Mouse (Mus musculus): ENCODE results near the gene Celf5. TPM values are rescaled to one million over a fixed set of nuclear protein-coding genes. Genes with fewer than 3 reads are reported as not detected.
A peak's percentile ranks its signal among the peaks of the same experiment; 100 is the strongest.

Celf5 gene
- polyA plus RNA-seq, 1 experiment from 2014 or later: 0.77 TPM

- Histone ChIP-seq H3K4me2 (ENCODE audit: low read depth, severe bottlenecking) (no peak overlapping the region), H3K27me3 (ENCODE audit: control insufficient read depth, insufficient read depth, low read length) (0 out of 2 replicates have a peak, but pooled peaks cover 2% of the 10 kb centered on the region), H3K9ac (ENCODE audit: low read length) (no peak overlapping the region), H3K4me1 (ENCODE audit: control insufficient read depth, insufficient read depth, low read length) (no peaks in the 10 kb centered on the region), H3K27ac (replicated peaks; ENCODE audit: low read depth, low read length) (no peak overlapping the region), H3K4me3 (ENCODE audit: low read depth, low read length) (no peak overlapping the region), H3K36me3 (ENCODE audit: control insufficient read depth, insufficient read depth, low read length) (no peaks in the 10 kb centered on the region), H3K9me3 (ENCODE audit: control insufficient read depth, low read length) (no peaks in the 10 kb centered on the region)
- 14% methylated on average over 4 of the region's 4 CpGs for WGBS
- peak; percentile 84 for DNase-seq (ENCODE audit: low spot score)
- no peak for ATAC-seq (ENCODE audit: insufficient number of reproducible peaks, low FRiP score, low TSS enrichment, low read depth)
These were observed 36.0 kb upstream of the Celf5 start for GRCm38 (mm10) chr10:81518546-81518945.

GRCm38 (mm10) chr10:81517227-81517626, 34.7 kb upstream of the Celf5 start:
- no peaks in the 10 kb centered on the region for H3K27me3 ChIP-seq (ENCODE audit: control insufficient read depth, insufficient read depth, low read length)
- no peaks in the 10 kb centered on the region for H3K9me3 ChIP-seq (ENCODE audit: control insufficient read depth, low read length)
- H3K4me1 ChIP-seq (ENCODE audit: control insufficient read depth, insufficient read depth, low read length): no peaks in the 10 kb centered on the region
- no peak overlapping the region for H3K4me2 ChIP-seq (ENCODE audit: low read depth, severe bottlenecking)
- H3K27ac ChIP-seq (replicated peaks; ENCODE audit: low read depth, low read length): no peak overlapping the region
- no peak overlapping the region for H3K4me3 ChIP-seq (ENCODE audit: low read depth, low read length)
- H3K9ac ChIP-seq (ENCODE audit: low read length): no peak overlapping the region
- no peak for DNase-seq (ENCODE audit: low spot score)
- 65% methylated on average over 8 of the region's 8 CpGs for WGBS
- no peaks in the 10 kb centered on the region for H3K36me3 ChIP-seq (ENCODE audit: control insufficient read depth, insufficient read depth, low read length)
- ATAC-seq (ENCODE audit: insufficient number of reproducible peaks, low FRiP score, low TSS enrichment, low read depth): no peak

- no peak overlapping the region for H3K4me2 ChIP-seq (ENCODE audit: low read depth, severe bottlenecking)
- no peak overlapping the region for H3K27ac ChIP-seq (replicated peaks; ENCODE audit: low read depth, low read length)
- no peak overlapping the region for H3K9ac ChIP-seq (ENCODE audit: low read length)
- no peaks in the 10 kb centered on the region for H3K36me3 ChIP-seq (ENCODE audit: control insufficient read depth, insufficient read depth, low read length)
- ATAC-seq (ENCODE audit: insufficient number of reproducible peaks, low FRiP score, low TSS enrichment, low read depth) (no peak), DNase-seq (ENCODE audit: low spot score) (no peak)
- 86% methylated on average over 5 of the region's 5 CpGs for WGBS
- no peaks in the 10 kb centered on the region for H3K4me1 ChIP-seq (ENCODE audit: control insufficient read depth, insufficient read depth, low read length)
- H3K27me3 ChIP-seq (ENCODE audit: control insufficient read depth, insufficient read depth, low read length): no peaks in the 10 kb centered on the region
- no peaks in the 10 kb centered on the region for H3K9me3 ChIP-seq (ENCODE audit: control insufficient read depth, low read length)
- no peak overlapping the region for H3K4me3 ChIP-seq (ENCODE audit: low read depth, low read length)
These were observed 31.3 kb upstream of the Celf5 start for GRCm38 (mm10) chr10:81513798-81514197.

GRCm38 (mm10) chr10:81510246-81510810, 27.8 kb upstream of the Celf5 start:
- no peaks in the 10 kb centered on the region for H3K36me3 ChIP-seq (ENCODE audit: control insufficient read depth, insufficient read depth, low read length)
- 83% methylated on average over 14 of the region's 14 CpGs for WGBS

GRCm38 (mm10) chr10:81507691-81508489, 25.4 kb upstream of the Celf5 start:
- ATAC-seq (ENCODE audit: insufficient number of reproducible peaks, low FRiP score, low TSS enrichment, low read depth) (no peak), DNase-seq (ENCODE audit: low spot score) (no peak)
- Histone ChIP-seq H3K9me3 (ENCODE audit: control insufficient read depth, low read length) (no peaks in the 10 kb centered on the region), H3K36me3 (ENCODE audit: control insufficient read depth, insufficient read depth, low read length) (no peaks in the 10 kb centered on the region), H3K4me1 (ENCODE audit: control insufficient read depth, insufficient read depth, low read length) (no peaks in the 10 kb centered on the region), H3K27me3 (ENCODE audit: control insufficient read depth, insufficient read depth, low read length) (no peaks in the 10 kb centered on the region), H3K4me2 (ENCODE audit: low read depth, severe bottlenecking) (no peak overlapping the region), H3K9ac (ENCODE audit: low read length) (no peak overlapping the region), H3K4me3 (ENCODE audit: low read depth, low read length) (no peak overlapping the region), H3K27ac (replicated peaks; ENCODE audit: low read depth, low read length) (no peak overlapping the region)
- WGBS: 69% methylated on average over 13 of the region's 13 CpGs

More at GRCm38 (mm10) chr10:81510246-81510810, 27.8 kb upstream of the Celf5 start:
- H3K27ac ChIP-seq (replicated peaks; ENCODE audit: low read depth, low read length): no peak overlapping the region
- no peak overlapping the region for H3K9ac ChIP-seq (ENCODE audit: low read length)
- no peaks in the 10 kb centered on the region for H3K9me3 ChIP-seq (ENCODE audit: control insufficient read depth, low read length)
- no peak overlapping the region for H3K4me2 ChIP-seq (ENCODE audit: low read depth, severe bottlenecking)
- H3K27me3 ChIP-seq (ENCODE audit: control insufficient read depth, insufficient read depth, low read length): no peaks in the 10 kb centered on the region
- no peak overlapping the region for H3K4me3 ChIP-seq (ENCODE audit: low read depth, low read length)
- no peak for ATAC-seq (ENCODE audit: insufficient number of reproducible peaks, low FRiP score, low TSS enrichment, low read depth)
- no peak for DNase-seq (ENCODE audit: low spot score)
- H3K4me1 ChIP-seq (ENCODE audit: control insufficient read depth, insufficient read depth, low read length): no peaks in the 10 kb centered on the region

- 34% methylated on average over 6 of the region's 6 CpGs for WGBS
- no peak for DNase-seq (ENCODE audit: low spot score)
- Histone ChIP-seq H3K27me3 (ENCODE audit: control insufficient read depth, insufficient read depth, low read length) (no peaks in the 10 kb centered on the region), H3K4me2 (ENCODE audit: low read depth, severe bottlenecking) (no peak overlapping the region), H3K9me3 (ENCODE audit: control insufficient read depth, low read length) (no peaks in the 10 kb centered on the region), H3K9ac (ENCODE audit: low read length) (no peak overlapping the region), H3K27ac (replicated peaks; ENCODE audit: low read depth, low read length) (no peak overlapping the region), H3K4me1 (ENCODE audit: control insufficient read depth, insufficient read depth, low read length) (no peaks in the 10 kb centered on the region), H3K4me3 (ENCODE audit: low read depth, low read length) (no peak overlapping the region), H3K36me3 (ENCODE audit: control insufficient read depth, insufficient read depth, low read length) (no peaks in the 10 kb centered on the region)
- ATAC-seq (ENCODE audit: insufficient number of reproducible peaks, low FRiP score, low TSS enrichment, low read depth): no peak
These were observed 24.6 kb upstream of the Celf5 start for GRCm38 (mm10) chr10:81507095-81507494.

GRCm38 (mm10) chr10:81505016-81505664, 22.6 kb upstream of the Celf5 start:
- ATAC-seq (ENCODE audit: insufficient number of reproducible peaks, low FRiP score, low TSS enrichment, low read depth): no peak
- DNase-seq (ENCODE audit: low spot score): no peak

GRCm38 (mm10) chr10:81502658-81503057, 20.1 kb upstream of the Celf5 start:
- H3K4me1 ChIP-seq (ENCODE audit: control insufficient read depth, insufficient read depth, low read length): no peaks in the 10 kb centered on the region
- H3K9me3 ChIP-seq (ENCODE audit: control insufficient read depth, low read length): no peaks in the 10 kb centered on the region
- H3K4me2 ChIP-seq (ENCODE audit: low read depth, severe bottlenecking): peak overlapping the region; percentile 44
- no peak overlapping the region for H3K27ac ChIP-seq (replicated peaks; ENCODE audit: low read depth, low read length)
- WGBS: 8% methylated on average over 36 of the region's 36 CpGs
- no peaks in the 10 kb centered on the region for H3K27me3 ChIP-seq (ENCODE audit: control insufficient read depth, insufficient read depth, low read length)
- H3K4me3 ChIP-seq (ENCODE audit: low read depth, low read length): peak overlapping the region; percentile 20
- ATAC-seq (ENCODE audit: insufficient number of reproducible peaks, low FRiP score, low TSS enrichment, low read depth) (no peak), DNase-seq (ENCODE audit: low spot score) (peak; percentile 93)
- peak overlapping the region; percentile 27; the same call in 1 of the 2 replicates for H3K9ac ChIP-seq (ENCODE audit: low read length)
- H3K36me3 ChIP-seq (ENCODE audit: control insufficient read depth, insufficient read depth, low read length): no peaks in the 10 kb centered on the region

More at GRCm38 (mm10) chr10:81505016-81505664, 22.6 kb upstream of the Celf5 start:
- Histone ChIP-seq H3K4me2 (ENCODE audit: low read depth, severe bottlenecking) (no peak overlapping the region), H3K9me3 (ENCODE audit: control insufficient read depth, low read length) (no peaks in the 10 kb centered on the region), H3K9ac (ENCODE audit: low read length) (no peak overlapping the region), H3K36me3 (ENCODE audit: control insufficient read depth, insufficient read depth, low read length) (no peaks in the 10 kb centered on the region), H3K4me1 (ENCODE audit: control insufficient read depth, insufficient read depth, low read length) (no peaks in the 10 kb centered on the region), H3K27me3 (ENCODE audit: control insufficient read depth, insufficient read depth, low read length) (no peaks in the 10 kb centered on the region), H3K27ac (replicated peaks; ENCODE audit: low read depth, low read length) (no peak overlapping the region), H3K4me3 (ENCODE audit: low read depth, low read length) (no peak overlapping the region)
- 79% methylated on average over 15 of the region's 15 CpGs for WGBS
